Mouse (Mus musculus): Measurements from ENCODE around the gene Lin7c. TPM values are rescaled to one million over a fixed set of nuclear protein-coding genes. Genes with fewer than 3 reads are reported as not detected.

The Lin7c gene
- total RNA-seq (2023): 10 to 100 TPM; 65.4 to 65.8 TPM

DNA sequence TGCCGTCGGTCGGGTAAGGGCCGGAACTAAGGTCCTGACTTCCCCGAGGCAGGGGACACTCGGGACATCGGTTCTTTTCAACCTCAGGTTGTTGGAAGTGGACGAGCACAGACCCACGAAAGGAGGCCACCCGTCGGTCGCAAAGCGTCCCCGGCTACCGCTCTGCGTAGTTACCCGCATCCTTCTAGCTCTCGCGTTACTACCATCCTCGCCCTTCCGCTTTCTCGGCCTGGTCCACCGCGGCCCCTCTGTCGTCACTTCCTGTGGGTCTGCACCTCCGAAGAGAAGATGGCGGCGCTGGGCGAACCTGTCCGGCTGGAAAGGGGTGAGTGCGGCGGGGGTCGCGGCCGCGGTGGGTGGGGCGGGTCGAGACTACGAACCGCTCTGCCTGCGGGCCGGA, at the start of gene Lin7c:
Gene Lin7c (plus strand): TSS at position 257 of the 400 bp plus-strand sequence.

DNA sequence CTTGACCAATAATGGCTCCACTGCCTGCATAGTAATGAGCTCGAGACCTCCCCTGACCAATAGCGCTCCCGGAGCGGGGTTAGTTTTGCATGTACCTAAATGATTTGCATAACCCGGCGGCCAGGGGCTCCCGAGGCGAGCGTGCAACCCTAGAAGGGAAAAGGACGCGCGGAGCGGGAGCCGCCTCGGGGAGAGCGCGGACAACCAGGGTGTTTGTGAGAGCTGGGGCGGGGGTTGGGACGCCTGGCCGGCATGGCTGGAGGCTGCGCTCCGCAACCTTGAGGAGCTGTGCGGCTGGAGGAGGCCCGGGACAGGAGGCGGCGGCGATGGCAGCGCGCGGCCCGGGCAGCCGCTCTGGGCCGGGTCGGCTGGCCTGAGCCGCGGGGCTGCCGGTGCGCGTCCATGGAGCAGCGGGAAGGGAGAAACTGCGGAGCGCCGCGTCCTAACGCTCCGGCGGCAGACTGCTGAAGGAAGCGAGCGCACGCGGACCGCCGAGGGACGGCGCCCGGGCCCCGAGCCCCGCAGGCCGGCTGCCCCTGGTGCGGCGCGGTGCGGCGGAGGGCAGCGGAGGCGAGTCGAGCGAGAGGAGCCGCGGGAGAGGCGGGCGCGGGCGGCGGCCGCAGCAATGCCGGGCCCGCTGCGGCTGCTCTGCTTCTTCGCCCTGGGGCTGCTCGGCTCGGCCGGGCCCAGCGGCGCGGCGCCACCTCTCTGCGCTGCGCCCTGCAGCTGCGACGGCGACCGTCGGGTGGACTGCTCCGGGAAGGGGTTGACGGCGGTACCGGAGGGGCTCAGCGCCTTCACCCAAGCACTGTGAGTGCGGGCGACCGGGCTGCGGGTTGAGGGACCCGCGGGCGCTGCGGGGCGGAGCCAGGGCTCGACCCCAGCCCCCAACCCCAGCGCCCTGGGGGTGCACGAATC, 27.1 kb downstream of the Lin7c start, which contains the start of gene Lgr4:
Gene Lgr4 (plus strand): TSS at position 152 of the 918 bp plus-strand sequence.

Other genes with a start within 250 kb of the Lin7c start
- not detected for gene Bdnf, start 216.2 kb upstream of the Lin7c start, total RNA-seq (2023)
- gene Lgr4, start 26.8 kb downstream of the Lin7c start, total RNA-seq (2023): 1 to 10 TPM; 1.1 to 1.2 TPM
- gene Ccdc34, start 127.0 kb downstream of the Lin7c start, total RNA-seq (2023): 1 to 10 TPM; 2.8 to 3.8 TPM

All from monocyte, adult 59 days (primary cell).